8 mouse cellular contexts compared by ENCODE assay signal in genomic region chr10:67185491-67186081, GRCm38 (mm10).
A peak's percentile ranks its signal among the peaks of the same experiment; 100 is the strongest.
DNase-seq lines count a peak whose midpoint lies in the region; ATAC-seq and TF ChIP-seq lines count a peak whose summit lies in the region.

No protein-coding gene starts in this region.

- peaks cover 6% of the 10 kb centered on the region for H3K36me3 ChIP-seq in hindbrain, embryonic 10.5 days
- H3K36me3 ChIP-seq in lung, postnatal 0 days (ENCODE audit: insufficient read depth, low read length) = no peaks in the 10 kb centered on the region

- peak overlapping the region; percentile 61 for H3K4me2 ChIP-seq in lung, postnatal 0 days (replicated peaks; ENCODE audit: low read depth, low read length)

- under 1% methylated on average over 23 of the region's 23 CpGs for WGBS in hindbrain, embryonic 10.5 days
- under 1% methylated on average over 23 of the region's 23 CpGs for WGBS in lung, postnatal 0 days

- peak overlapping the region; percentile 89 for H3K27ac ChIP-seq in hindbrain, embryonic 10.5 days
- peak overlapping the region; percentile 85 for H3K27ac ChIP-seq in lung, postnatal 0 days (ENCODE audit: low read length)

- H3K4me3 ChIP-seq in hindbrain, embryonic 10.5 days = peak overlapping the region; percentile 51
- H3K4me3 ChIP-seq in lung, postnatal 0 days (ENCODE audit: low read depth, low read length) = peak overlapping the region; percentile 45

- H3K4me1 ChIP-seq in hindbrain, embryonic 10.5 days (replicated peaks) = peaks cover 34% of the 10 kb centered on the region
- peaks cover 8% of the 10 kb centered on the region; the same call in 1 of the 2 replicates for H3K4me1 ChIP-seq in lung, postnatal 0 days (ENCODE audit: insufficient read depth, low read depth, low read length)

- peak; percentile 95 for ATAC-seq in frontal cortex, adult (ENCODE audit: low TSS enrichment)
- peak; percentile 91 for ATAC-seq in lung, postnatal 0 days

- TF ChIP-seq EP300 in lung, postnatal 0 days (IDR thresholded peaks at IDR 0.05) = peak; percentile 31; the same call in 1 of the 2 replicates

- peak; percentile 36 for TF ChIP-seq CTCF in lung, postnatal 0 days (IDR thresholded peaks at IDR 0.05)

- DNase-seq in MEL-GATA-1-ER (ENCODE audit: extremely low read depth, low read depth) = peak; percentile 93
- DNase-seq in cerebellum, adult 9-10 months = peak; percentile 89
- DNase-seq in hindbrain, embryonic 10.5 days (ENCODE audit: low spot score) = peak; percentile 73
- peak; percentile 92 for DNase-seq in layer of hippocampus, adult 9-11 months
- DNase-seq in lung, postnatal 0 days (ENCODE audit: low spot score) = peak; percentile 94
- peak; percentile 41 for DNase-seq in ovary, postnatal 14 days (ENCODE audit: low spot score)
- DNase-seq in thymus, postnatal 14 days = peak; percentile 78

- no peaks in the 10 kb centered on the region for H3K9me3 ChIP-seq in hindbrain, embryonic 10.5 days
- H3K9me3 ChIP-seq in lung, postnatal 0 days (ENCODE audit: low read length) = no peaks in the 10 kb centered on the region

- H3K27me3 ChIP-seq in hindbrain, embryonic 10.5 days (ENCODE audit: insufficient read depth, poor library complexity, severe bottlenecking) = no peaks in the 10 kb centered on the region
- no peaks in the 10 kb centered on the region for H3K27me3 ChIP-seq in lung, postnatal 0 days (replicated peaks; ENCODE audit: insufficient read depth, low read length)

- peak overlapping the region; percentile 27; the same call in 1 of the 2 replicates for H3K9ac ChIP-seq in lung, postnatal 0 days (replicated peaks; ENCODE audit: low read depth)

Comparison
In these comparisons a context has a peak if more than half of its experiments do, and no peak if none do; other contexts are left out.
1. Peak in every context shown above with its lines: DNase-seq, ATAC-seq, H3K4me3 ChIP-seq and H3K27ac ChIP-seq.
2. DNase-seq: peak in every context shown above with its lines; median percentile 94 in lung, postnatal 0 days; 93 in MEL-GATA-1-ER; 92 in layer of hippocampus, adult 9-11 months; 89 in cerebellum, adult 9-10 months; 78 in thymus, postnatal 14 days; 73 in hindbrain, embryonic 10.5 days; 41 in ovary, postnatal 14 days.